Mouse (Mus musculus): ENCODE data around the gene Krt39.

The Krt39 gene

GRCm38 (mm10) chr11:99521288-99521860 lies at the start of gene Krt39:
TSS of gene Krt39 (minus strand) at chr11:99521338.
- peak; percentile 60 for DNase-seq

GRCm38 (mm10) chr11:99566530-99566929 lies 45.4 kb upstream of the Krt39 start, which contains the start of gene Krtap3-1:
TSS of gene Krtap3-1 (minus strand) at chr11:99566630.
- DNase-seq, result no peak

- DNase-seq, result no peak
Observed at GRCm38 (mm10) chr11:99562580-99562979, 41.4 kb upstream of the Krt39 start.

GRCm38 (mm10) chr11:99559366-99559765 lies 38.2 kb upstream of the Krt39 start, which contains the start of gene Gm11939:
TSS of gene Gm11939 (minus strand) at chr11:99559466.
- DNase-seq, result no peak

- peak; percentile 6 for DNase-seq
Observed at GRCm38 (mm10) chr11:99557976-99558745, 37.0 kb upstream of the Krt39 start.

GRCm38 (mm10) chr11:99556753-99557152 lies 35.6 kb upstream of the Krt39 start, which contains the start of gene Krtap3-2:
TSS of gene Krtap3-2 (minus strand) at chr11:99556853.
- DNase-seq, result no peak

- DNase-seq, result no peak
Observed at GRCm38 (mm10) chr11:99556195-99556594, 35.1 kb upstream of the Krt39 start.

GRCm38 (mm10) chr11:99550765-99551164 lies 29.6 kb upstream of the Krt39 start, which contains the start of gene Krtap3-3:
TSS of gene Krtap3-3 (minus strand) at chr11:99550865.
- no peak for DNase-seq

- DNase-seq, result no peak
Observed at GRCm38 (mm10) chr11:99547892-99548291, 26.8 kb upstream of the Krt39 start.

GRCm38 (mm10) chr11:99539721-99540120 lies 18.6 kb upstream of the Krt39 start:
- peak; percentile 12 for DNase-seq

- peak; percentile 9 for DNase-seq
Observed at GRCm38 (mm10) chr11:99514098-99514497, 7.0 kb downstream of the Krt39 start.

- DNase-seq, result no peak
Observed at GRCm38 (mm10) chr11:99500095-99500805, 20.9 kb downstream of the Krt39 start.

GRCm38 (mm10) chr11:99496460-99496859 lies 24.7 kb downstream of the Krt39 start:
- no peak for DNase-seq

- DNase-seq, result no peak
Observed at GRCm38 (mm10) chr11:99494741-99495140, 26.4 kb downstream of the Krt39 start.

- DNase-seq, result no peak
Observed at GRCm38 (mm10) chr11:99493574-99493850, 27.6 kb downstream of the Krt39 start.

- peak; percentile 15 for DNase-seq
Observed at GRCm38 (mm10) chr11:99492733-99493573, 28.2 kb downstream of the Krt39 start, which contains the start of gene Krt23. TSS of gene Krt23 (minus strand) at chr11:99493137.

GRCm38 (mm10) chr11:99491040-99491439 lies 30.1 kb downstream of the Krt39 start:
- no peak for DNase-seq

GRCm38 (mm10) chr11:99490624-99491023 lies 30.5 kb downstream of the Krt39 start:
- DNase-seq, result peak; percentile 25

- no peak for DNase-seq
Observed at GRCm38 (mm10) chr11:99489233-99489632, 31.9 kb downstream of the Krt39 start.

GRCm38 (mm10) chr11:99474981-99475380 lies 46.2 kb downstream of the Krt39 start:
- DNase-seq, result no peak

GRCm38 (mm10) chr11:99473433-99473832 lies 47.7 kb downstream of the Krt39 start:
- DNase-seq, result no peak

GRCm38 (mm10) chr11:99472405-99472804 lies 48.7 kb downstream of the Krt39 start:
- DNase-seq, result no peak

GRCm38 (mm10) chr11:99471946-99472345 lies 49.2 kb downstream of the Krt39 start:
- DNase-seq, result no peak

Data from kidney, adult 9 months (tissue).